Mouse (Mus musculus) midbrain, postnatal 0 days (tissue): ENCODE results near the gene Vcl. TPM values are rescaled to one million over a fixed set of nuclear protein-coding genes. Genes with fewer than 3 reads are reported as not detected.
A peak's percentile ranks its signal among the peaks of the same experiment; 100 is the strongest.

Source experiments
- ATAC-seq: fragments of 200-750 bp; cut with Nextera tagmentation; 2 replicates; pipeline ENCODE4 v1.8.0; 2017; ENCODE audit warnings: moderate number of reproducible peaks, mild to moderate bottlenecking, moderate TSS enrichment, moderate library complexity; ENCODE audit not compliant: low FRiP score
- DNase-seq: peaks from one replicate; pipeline ENCODE4 v3.0.0-alpha.2; 2015; ENCODE audit warnings: low spot score
- H3K27ac ChIP-seq: fragments of 300-500 bp; sonication (generic); 2 replicates; pipeline ENCODE4 v1.5.1; 2014; ENCODE audit warnings: low read depth, mild to moderate bottlenecking, low read length, mixed read lengths
- H3K27me3 ChIP-seq: fragments of 300-500 bp; sonication (generic); 2 replicates; pipeline ENCODE4 v1.6.1; 2014; ENCODE audit warnings: low read length, control low read depth, mixed read lengths; ENCODE audit not compliant: insufficient read depth
- H3K36me3 ChIP-seq: fragments of 300-500 bp; sonication (generic); 2 replicates; pipeline ENCODE4 v1.6.1; 2014; ENCODE audit warnings: low read length, control low read depth, mixed read lengths; ENCODE audit not compliant: insufficient read depth
- H3K4me1 ChIP-seq: fragments of 300-500 bp; sonication (generic); 2 replicates; pipeline ENCODE4 v1.6.1; 2014; ENCODE audit warnings: mild to moderate bottlenecking, control low read depth, antibody characterized with exemption, low read length, mixed read lengths; ENCODE audit not compliant: insufficient read depth
- H3K4me2 ChIP-seq: fragments of 300-500 bp; sonication (generic); 2 replicates; pipeline ENCODE4 v1.6.1; 2014; ENCODE audit warnings: low read depth, mild to moderate bottlenecking, low read length, mixed read lengths; ENCODE audit not compliant: poor library complexity, severe bottlenecking
- H3K4me3 ChIP-seq: fragments of 300-500 bp; sonication (generic); 2 replicates; pipeline ENCODE4 v1.5.1; 2014; ENCODE audit warnings: low read depth, mild to moderate bottlenecking, low read length, moderate library complexity
- H3K9ac ChIP-seq: fragments of 300-500 bp; sonication (generic); replicated peaks from 2 replicates; pipeline ENCODE4 v1.6.1; 2014; ENCODE audit warnings: mild to moderate bottlenecking, low read length, moderate library complexity, mixed read lengths; ENCODE audit not compliant: poor library complexity, severe bottlenecking
- H3K9me3 ChIP-seq: fragments of 300-500 bp; sonication (generic); 2 replicates; pipeline ENCODE4 v1.6.1; 2016; ENCODE audit warnings: low read length, control low read depth
- CTCF ChIP-seq: IDR thresholded peaks from 2 replicates; pipeline ENCODE4 v1.5.1; 2016; ENCODE audit warnings: antibody characterized with exemption, mild to moderate bottlenecking
- WGBS: fragments of 180-500 bp; shearing (Covaris S2); extraction: QIAGEN DNeasy Blood & Tissue Kit; methylation state at CpG from one replicate; pipeline ENCODE4 v1.1.7; 2014; 5-methylcytosine and 5-hydroxymethylcytosine counted together
- polyA plus RNA-seq: library from polyadenylated mRNA; unstranded; fragments of >200 nt; fragmentation: Nextera tagmentation; extraction: Ambion mirVana; gene quantifications from 2 replicates; pipeline ENCODE4 v1.2.1, GENCODE M21; 2015
- total RNA-seq: library from RNA; depleted of rRNA; stranded (reverse); fragments of >200 nt; gene quantifications from 2 replicates; pipeline ENCODE4 v1.2.3, GENCODE M21; 2014; rRNA removed

Vcl gene
- total and polyA plus RNA-seq, 2 experiments from 2014 or later, result 8.6 to 21.6 TPM

DNA sequence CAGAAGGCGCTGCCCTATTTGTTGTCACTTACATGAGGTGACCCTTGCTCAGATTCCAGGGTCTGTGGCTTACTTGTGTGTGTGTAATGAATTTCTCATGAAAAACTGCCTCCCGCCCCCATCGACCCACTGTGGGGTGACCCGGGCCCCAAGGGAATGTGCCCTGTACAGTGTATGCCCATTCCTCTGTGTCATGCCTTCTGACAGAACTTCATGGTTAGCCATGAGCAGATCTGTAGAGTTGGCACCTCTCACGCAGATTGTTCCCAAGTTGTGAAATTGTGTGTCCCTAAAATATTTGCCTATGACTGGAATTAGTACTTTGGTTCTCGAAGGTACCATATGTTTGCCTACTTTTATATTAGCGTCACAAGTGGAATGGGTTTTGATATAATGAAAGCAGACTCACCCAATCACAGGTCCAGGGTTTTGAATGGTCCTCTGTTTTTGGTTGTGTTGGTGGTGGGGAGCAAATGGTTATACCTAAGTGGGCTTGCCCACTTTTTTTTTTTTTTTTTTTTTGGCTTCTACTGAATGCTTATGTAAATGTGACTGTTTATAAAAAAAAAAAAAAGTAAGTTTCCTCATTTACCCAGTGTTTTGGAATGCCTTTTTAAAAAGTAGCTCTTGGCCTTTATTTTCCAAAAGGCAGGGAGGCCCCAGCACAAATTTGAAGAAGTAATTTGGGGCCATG, 147.4 kb downstream of the Vcl start:
- WGBS, result 47% methylated on average over 7 of the region's 7 CpGs
- Histone ChIP-seq H3K9ac (peak overlapping the region; percentile 56), H3K4me2 (peak overlapping the region; percentile 82), H3K27me3 (no peaks in the 10 kb centered on the region), H3K27ac (no peak overlapping the region), H3K4me1 (no peaks in the 10 kb centered on the region), H3K4me3 (peak overlapping the region; percentile 76), H3K9me3 (no peaks in the 10 kb centered on the region), H3K36me3 (no peaks in the 10 kb centered on the region)
- TF ChIP-seq CTCF, result no peak
- peak; percentile 36; the same call in 1 of the 2 replicates for ATAC-seq
- no peak for DNase-seq

DNA sequence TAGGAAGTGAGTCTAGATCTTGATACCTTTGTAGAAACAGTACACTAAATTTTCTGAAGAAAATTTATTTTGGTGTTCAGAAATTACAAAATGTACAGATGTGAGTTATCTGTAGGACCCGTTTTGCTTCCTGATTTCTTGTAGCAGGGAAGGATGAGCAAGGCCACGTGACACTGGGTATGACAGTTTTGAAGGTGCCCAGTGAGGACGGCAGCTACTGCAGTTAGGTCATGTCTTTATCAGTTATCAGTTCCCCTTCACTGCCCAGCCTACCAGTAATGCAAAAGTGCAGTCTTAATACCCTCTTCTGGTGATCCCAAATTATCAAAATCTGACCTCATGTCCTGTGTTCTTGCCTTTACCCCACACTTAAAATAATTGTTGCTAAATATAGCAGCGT, 148.7 kb downstream of the Vcl start:
- Histone ChIP-seq H3K4me3 (no peak overlapping the region), H3K27ac (no peak overlapping the region), H3K4me1 (no peaks in the 10 kb centered on the region), H3K27me3 (no peaks in the 10 kb centered on the region), H3K4me2 (no peak overlapping the region), H3K36me3 (no peaks in the 10 kb centered on the region), H3K9ac (no peak overlapping the region), H3K9me3 (no peaks in the 10 kb centered on the region)
- WGBS, result 87% methylated on average over 4 of the region's 4 CpGs
- ATAC-seq (no peak), DNase-seq (no peak)
- TF ChIP-seq CTCF, result no peak

DNA sequence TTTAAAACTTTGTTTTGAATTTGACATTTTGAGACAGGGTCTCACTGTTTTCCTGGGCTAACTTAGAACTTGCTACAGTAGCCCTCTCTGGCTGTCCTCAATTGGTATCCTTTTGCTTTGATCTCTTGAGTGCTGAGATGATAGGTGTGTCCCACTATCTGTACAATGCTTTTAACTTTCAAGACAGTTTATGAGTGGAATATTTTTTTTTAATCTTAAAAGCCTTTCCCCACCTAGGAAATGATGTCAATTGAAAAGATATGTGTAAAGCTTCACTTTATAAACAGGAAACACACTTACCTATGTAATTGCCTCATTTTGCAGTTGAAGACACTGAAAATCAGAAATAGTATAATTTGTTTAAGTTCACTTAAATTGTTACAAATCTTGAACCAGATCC, 149.3 kb downstream of the Vcl start:
- Histone ChIP-seq H3K9ac (no peak overlapping the region), H3K9me3 (no peaks in the 10 kb centered on the region), H3K4me1 (no peaks in the 10 kb centered on the region), H3K4me3 (no peak overlapping the region), H3K4me2 (no peak overlapping the region), H3K27me3 (no peaks in the 10 kb centered on the region), H3K27ac (no peak overlapping the region), H3K36me3 (no peaks in the 10 kb centered on the region)
- DNase-seq (no peak), ATAC-seq (no peak)
- TF ChIP-seq CTCF, result no peak

DNA sequence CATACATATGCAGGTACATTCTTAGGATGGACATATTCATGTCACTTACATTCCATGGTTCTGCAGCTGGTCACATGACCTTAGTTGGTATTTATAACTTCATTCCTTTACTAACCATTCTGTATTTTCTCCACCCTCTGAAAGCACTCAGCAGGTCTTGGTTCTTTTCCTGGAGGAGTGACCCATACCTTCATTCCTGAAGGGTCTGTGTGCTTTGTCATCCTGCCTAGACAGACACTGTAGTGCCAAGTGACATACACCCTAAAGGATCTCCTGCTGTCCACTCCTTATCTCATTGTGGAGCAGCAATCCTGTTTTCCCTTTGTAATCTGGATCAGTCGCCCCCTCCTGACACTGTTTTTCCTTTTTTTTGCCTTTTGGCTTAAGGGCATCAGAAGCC, 153.6 kb downstream of the Vcl start:
- no peak overlapping the region for H3K4me2 ChIP-seq
- DNase-seq (no peak), ATAC-seq (no peak)
- no peaks in the 10 kb centered on the region for H3K27me3 ChIP-seq
- no peaks in the 10 kb centered on the region for H3K4me1 ChIP-seq
- TF ChIP-seq CTCF, result no peak
- no peaks in the 10 kb centered on the region for H3K36me3 ChIP-seq
- H3K9me3 ChIP-seq, result no peaks in the 10 kb centered on the region
- H3K9ac ChIP-seq, result no peak overlapping the region
- H3K27ac ChIP-seq, result no peak overlapping the region
- 52% methylated on average over 1 of the region's 1 CpGs for WGBS
- no peak overlapping the region for H3K4me3 ChIP-seq

Other genes with a start within 250 kb of the Vcl start
- gene Fut11, start 234.4 kb upstream of the Vcl start, total RNA-seq, result 21.0 and 22.8 TPM in 2 replicates
- 23.0 and 23.7 TPM in 2 replicates for gene Fut11, start 234.4 kb upstream of the Vcl start, polyA plus RNA-seq
- gene Chchd1, start 226.4 kb upstream of the Vcl start, total RNA-seq, result 122 and 180 TPM in 2 replicates
- gene Chchd1, start 226.4 kb upstream of the Vcl start, polyA plus RNA-seq, result 186 and 195 TPM in 2 replicates
- gene Zswim8, start 221.8 kb upstream of the Vcl start, total RNA-seq, result 154 and 183 TPM in 2 replicates
- gene Zswim8, start 221.8 kb upstream of the Vcl start, polyA plus RNA-seq, result 35.1 and 37.8 TPM in 2 replicates
- gene Ndst2, start 194.8 kb upstream of the Vcl start, total RNA-seq, result 20.5 and 23.2 TPM in 2 replicates
- gene Ndst2, start 194.8 kb upstream of the Vcl start, polyA plus RNA-seq, result 14.0 and 14.1 TPM in 2 replicates
- gene Camk2g, start 135.3 kb upstream of the Vcl start, total RNA-seq, result 239 and 267 TPM in 2 replicates
- 261 and 284 TPM in 2 replicates for gene Camk2g, start 135.3 kb upstream of the Vcl start, polyA plus RNA-seq
- 0.93 and 2.1 TPM in 2 replicates for gene Plau, start 92.7 kb upstream of the Vcl start, total RNA-seq
- gene Plau, start 92.7 kb upstream of the Vcl start, polyA plus RNA-seq, result 0.27 and 0.44 TPM in 2 replicates
- 53.9 and 67.6 TPM in 2 replicates for gene Ap3m1, start 123.1 kb downstream of the Vcl start, total RNA-seq
- 50.1 and 54.2 TPM in 2 replicates for gene Ap3m1, start 123.1 kb downstream of the Vcl start, polyA plus RNA-seq
- gene Adk, start 123.2 kb downstream of the Vcl start, total RNA-seq, result 25.3 and 27.3 TPM in 2 replicates
- 48.3 and 50.6 TPM in 2 replicates for gene Adk, start 123.2 kb downstream of the Vcl start, polyA plus RNA-seq